Mouse (Mus musculus) MEL (cell line): ENCODE results near the gene Gatad2b. TPM values are rescaled to one million over a fixed set of nuclear protein-coding genes. Genes with fewer than 3 reads are reported as not detected.

Experiments used
- DNase-seq: peaks from one replicate; pipeline ENCODE4 v3.0.0; 2011; ENCODE audit warnings: low read depth, low spot score
- H3K27ac ChIP-seq: 2 replicates; pipeline ENCODE4 v1.5.1; 2012; ENCODE audit warnings: low read depth, mild to moderate bottlenecking, control low read depth, low read length, moderate library complexity; ENCODE audit not compliant: control insufficient read depth
- H3K27me3 ChIP-seq, 2 experiments: fragments of 150-350 bp in 1 of 2; sonication (generic) in 1 of 2; 2 replicates each; pipeline ENCODE4 v1.6.1; 2012; ENCODE audit warnings: low read length in 2 of 2, mild to moderate bottlenecking in 2 of 2, improper control_type of control experiment in 1 of 2, moderate library complexity in 1 of 2; ENCODE audit not compliant: insufficient read depth in 2 of 2, control insufficient read depth in 1 of 2
- H3K36me3 ChIP-seq, 2 experiments: 2 replicates each; pipeline ENCODE4 v1.6.1; 2012 to 2014; ENCODE audit warnings: low read length in 2 of 2, improper control_type of control experiment in 1 of 2, inconsistent platforms in 1 of 2, mild to moderate bottlenecking in 1 of 2; ENCODE audit not compliant: insufficient read depth in 2 of 2, control insufficient read depth in 1 of 2
- H3K4me1 ChIP-seq, 2 experiments: fragments of 150-350 bp in 1 of 2; sonication (generic) in 1 of 2; 2 replicates each; pipeline ENCODE4 v1.6.1; 2012; ENCODE audit warnings: low read length in 2 of 2, improper control_type of control experiment in 1 of 2, mild to moderate bottlenecking in 1 of 2; ENCODE audit not compliant: insufficient read depth in 2 of 2, control insufficient read depth in 1 of 2
- H3K4me3 ChIP-seq, 2 experiments: fragments of 150-350 bp in 1 of 2; sonication (generic) in 1 of 2; 2 replicates each; pipeline ENCODE4 v1.5.1; 2012; ENCODE audit warnings: low read depth in 2 of 2, low read length in 2 of 2, mild to moderate bottlenecking in 2 of 2, moderate library complexity in 2 of 2, control low read depth in 1 of 2, improper control_type of control experiment in 1 of 2; ENCODE audit not compliant: control insufficient read depth in 1 of 2, insufficient read depth in 1 of 2
- H3K79me2 ChIP-seq: 2 replicates; pipeline ENCODE4 v1.6.1; 2012; ENCODE audit warnings: mild to moderate bottlenecking, low read length, moderate library complexity; ENCODE audit not compliant: control insufficient read depth, poor library complexity, insufficient read depth
- H3K9ac ChIP-seq: 2 replicates; pipeline ENCODE4 v1.6.1; 2012; ENCODE audit warnings: low read depth, mild to moderate bottlenecking, control low read depth, low read length, moderate library complexity; ENCODE audit not compliant: control insufficient read depth, poor library complexity, severe bottlenecking
- H3K9me3 ChIP-seq: fragments of 150-350 bp; sonication (generic); replicated peaks from 2 replicates; pipeline ENCODE4 v1.6.1; 2012; ENCODE audit warnings: mild to moderate bottlenecking, low read length, improper control_type of control experiment, moderate library complexity; ENCODE audit not compliant: insufficient read depth
- BHLHE40 ChIP-seq: IDR thresholded peaks from 2 replicates; pipeline ENCODE4 v1.6.1; 2012; ENCODE audit warnings: low read depth, mild to moderate bottlenecking, inconsistent platforms, low read length, improper control_type of control experiment, borderline replicate concordance
- CHD1 ChIP-seq: IDR thresholded peaks from 2 replicates; pipeline ENCODE4 v1.6.1; 2012; ENCODE audit warnings: low read depth, mild to moderate bottlenecking, inconsistent platforms, low read length, improper control_type of control experiment
- CHD2 ChIP-seq: IDR thresholded peaks from 2 replicates; pipeline ENCODE4 v1.6.1; 2011; ENCODE audit warnings: low read length, improper control_type of control experiment
- E2F4 ChIP-seq: IDR thresholded peaks from 2 replicates; pipeline ENCODE4 v1.6.1; 2011; ENCODE audit warnings: low read depth, low read length, improper control_type of control experiment, borderline replicate concordance
- ELF1 ChIP-seq: IDR thresholded peaks from 2 replicates; pipeline ENCODE4 v1.6.1; 2014; ENCODE audit warnings: low read depth, mild to moderate bottlenecking, inconsistent platforms, low read length, improper control_type of control experiment, moderate library complexity
- EP300 ChIP-seq, 2 experiments: IDR thresholded peaks; 2 replicates each; pipeline ENCODE4 v1.6.1; 2011; ENCODE audit warnings: improper control_type of control experiment in 2 of 2, low read length in 2 of 2, low read depth in 1 of 2, mild to moderate bottlenecking in 1 of 2
- ETS1 ChIP-seq: IDR thresholded peaks from 2 replicates; pipeline ENCODE4 v1.6.1; 2012; ENCODE audit warnings: low read depth, mild to moderate bottlenecking, inconsistent platforms, low read length, improper control_type of control experiment, moderate library complexity
- GATA1 ChIP-seq: IDR thresholded peaks from 2 replicates; pipeline ENCODE4 v1.6.1; 2011; ENCODE audit warnings: low read depth, low read length, improper control_type of control experiment
- HCFC1 ChIP-seq: IDR thresholded peaks from 2 replicates; pipeline ENCODE4 v1.6.1; 2012; ENCODE audit warnings: low read depth, mild to moderate bottlenecking, inconsistent platforms, low read length, improper control_type of control experiment, moderate library complexity
- JUND ChIP-seq: IDR thresholded peaks from 2 replicates; pipeline ENCODE4 v1.6.1; 2011; ENCODE audit warnings: low read depth, mild to moderate bottlenecking, improper control_type of control experiment, low read length
- KAT2A ChIP-seq: conservative IDR thresholded peaks from 2 replicates; pipeline ENCODE4 v1.6.1; 2012; ENCODE audit warnings: low read depth, low read length, improper control_type of control experiment, inconsistent platforms
- MAFK ChIP-seq: IDR thresholded peaks from 2 replicates; pipeline ENCODE4 v1.6.1; 2011; ENCODE audit warnings: low read depth, mild to moderate bottlenecking, low read length, improper control_type of control experiment, borderline replicate concordance
- MAX ChIP-seq: IDR thresholded peaks from 2 replicates; pipeline ENCODE4 v1.6.1; 2011; ENCODE audit warnings: low read length, improper control_type of control experiment
- MAZ ChIP-seq: IDR thresholded peaks from 2 replicates; pipeline ENCODE4 v1.6.1; 2012; ENCODE audit warnings: low read depth, mild to moderate bottlenecking, inconsistent platforms, low read length, improper control_type of control experiment
- MXI1 ChIP-seq: IDR thresholded peaks from 2 replicates; pipeline ENCODE4 v1.6.1; 2011; ENCODE audit warnings: mild to moderate bottlenecking, low read depth, low read length, improper control_type of control experiment
- MYC ChIP-seq: IDR thresholded peaks from 2 replicates; pipeline ENCODE4 v1.6.1; 2011; ENCODE audit warnings: low read depth, mild to moderate bottlenecking, low read length, improper control_type of control experiment, moderate library complexity
- NELFE ChIP-seq: IDR thresholded peaks from 2 replicates; pipeline ENCODE4 v1.6.1; 2011; ENCODE audit warnings: low read depth, low read length, improper control_type of control experiment
- NRF1 ChIP-seq: IDR thresholded peaks from 2 replicates; pipeline ENCODE4 v1.6.1; 2014; ENCODE audit warnings: low read depth, mild to moderate bottlenecking, inconsistent platforms, low read length, improper control_type of control experiment, moderate library complexity; ENCODE audit not compliant: poor library complexity, insufficient read depth, severe bottlenecking
- POLR2A ChIP-seq, 2 experiments: IDR thresholded peaks; 2 replicates each; pipeline ENCODE4 v1.6.1; 2011 to 2012; ENCODE audit warnings: low read length in 2 of 2, mild to moderate bottlenecking in 2 of 2, control low read depth in 1 of 2, improper control_type of control experiment in 1 of 2, low read depth in 1 of 2, moderate library complexity in 1 of 2; ENCODE audit not compliant: control insufficient read depth in 1 of 2, insufficient read depth in 1 of 2, poor library complexity in 1 of 2
- POLR2AphosphoS2 ChIP-seq: IDR thresholded peaks from 2 replicates; pipeline ENCODE4 v1.6.1; 2011; ENCODE audit warnings: low read length, improper control_type of control experiment
- POLR2AphosphoS5 ChIP-seq: IDR thresholded peaks from 2 replicates; pipeline ENCODE4 v1.6.1; 2012; ENCODE audit warnings: low read depth, borderline replicate concordance, mild to moderate bottlenecking, inconsistent platforms, low read length, moderate library complexity, mixed read lengths
- RAD21 ChIP-seq: IDR thresholded peaks from 2 replicates; pipeline ENCODE4 v1.6.1; 2011; ENCODE audit warnings: mild to moderate bottlenecking, low read depth, low read length, improper control_type of control experiment
- RCOR1 ChIP-seq: IDR thresholded peaks from 2 replicates; pipeline ENCODE4 v1.6.1; 2012; ENCODE audit warnings: low read depth, mild to moderate bottlenecking, inconsistent platforms, low read length, improper control_type of control experiment
- SMC3 ChIP-seq: IDR thresholded peaks from 2 replicates; pipeline ENCODE4 v1.6.1; 2011; ENCODE audit warnings: low read depth, low read length, improper control_type of control experiment
- TAL1 ChIP-seq: IDR thresholded peaks from 2 replicates; pipeline ENCODE4 v1.6.1; 2012; ENCODE audit warnings: mild to moderate bottlenecking, inconsistent platforms, low read length, moderate library complexity, mixed read lengths
- TBP ChIP-seq: IDR thresholded peaks from 2 replicates; pipeline ENCODE4 v1.8.0; 2011; ENCODE audit warnings: low read depth, low read length, improper control_type of control experiment
- TCF12 ChIP-seq: IDR thresholded peaks from 2 replicates; pipeline ENCODE4 v1.6.1; 2014; ENCODE audit warnings: low read depth, mild to moderate bottlenecking, inconsistent platforms, low read length, improper control_type of control experiment, moderate library complexity
- UBTF ChIP-seq: IDR thresholded peaks from 2 replicates; pipeline ENCODE4 v1.6.1; 2012; ENCODE audit warnings: low read depth, mild to moderate bottlenecking, inconsistent platforms, low read length, improper control_type of control experiment, moderate library complexity, borderline replicate concordance; ENCODE audit not compliant: insufficient read depth
- USF1 ChIP-seq: IDR thresholded peaks from 2 replicates; pipeline ENCODE4 v1.6.1; 2014; ENCODE audit warnings: low read depth, mild to moderate bottlenecking, inconsistent platforms, low read length, improper control_type of control experiment, moderate library complexity
- USF2 ChIP-seq, 2 experiments: IDR thresholded peaks; 2 replicates each; pipeline ENCODE4 v1.6.1; 2011 to 2012; ENCODE audit warnings: improper control_type of control experiment in 2 of 2, low read length in 2 of 2, borderline replicate concordance in 1 of 2, inconsistent platforms in 1 of 2, low read depth in 1 of 2, mild to moderate bottlenecking in 1 of 2; ENCODE audit not compliant: insufficient read depth in 1 of 2
- ZC3H11A ChIP-seq: IDR thresholded peaks from 2 replicates; pipeline ENCODE4 v1.6.1; 2012; ENCODE audit warnings: low read depth, mild to moderate bottlenecking, inconsistent platforms, low read length, improper control_type of control experiment
- ZKSCAN1 ChIP-seq: IDR thresholded peaks from 2 replicates; pipeline ENCODE4 v1.6.1; 2012; ENCODE audit warnings: low read depth, mild to moderate bottlenecking, inconsistent platforms, low read length, improper control_type of control experiment, moderate library complexity
- ZMIZ1 ChIP-seq: IDR thresholded peaks from 2 replicates; pipeline ENCODE4 v1.6.1; 2012; ENCODE audit warnings: low read depth, mild to moderate bottlenecking, inconsistent platforms, low read length, improper control_type of control experiment, moderate library complexity
- ZNF384 ChIP-seq: IDR thresholded peaks from 2 replicates; pipeline ENCODE4 v1.6.1; 2012; ENCODE audit warnings: low read depth, mild to moderate bottlenecking, inconsistent platforms, low read length, improper control_type of control experiment
- polyA plus RNA-seq, 2 experiments: library from polyadenylated mRNA; stranded (reverse) in 1 of 2; unstranded in 1 of 2; fragments of >175 nt in 1 of 2; fragments of >200 nt in 1 of 2; gene quantifications; 2 replicates each; pipeline versions ENCODE4 v1.2.1 to v1.2.4; 2012; ENCODE audit warnings: low replicate concordance in 2 of 2, low read depth in 1 of 2; ENCODE audit not compliant: insufficient read length in 2 of 2, insufficient read depth in 1 of 2, missing spikeins in 1 of 2
- total RNA-seq: library from RNA; depleted of rRNA; stranded (reverse); fragments of 300-350 nt; gene quantifications from 2 replicates; pipeline ENCODE4 v1.2.3, GENCODE M21; 2012

The Gatad2b gene
- total and polyA plus RNA-seq, 3 experiments, result 9.1 to 37.6 TPM; not detected in 1

DNA sequence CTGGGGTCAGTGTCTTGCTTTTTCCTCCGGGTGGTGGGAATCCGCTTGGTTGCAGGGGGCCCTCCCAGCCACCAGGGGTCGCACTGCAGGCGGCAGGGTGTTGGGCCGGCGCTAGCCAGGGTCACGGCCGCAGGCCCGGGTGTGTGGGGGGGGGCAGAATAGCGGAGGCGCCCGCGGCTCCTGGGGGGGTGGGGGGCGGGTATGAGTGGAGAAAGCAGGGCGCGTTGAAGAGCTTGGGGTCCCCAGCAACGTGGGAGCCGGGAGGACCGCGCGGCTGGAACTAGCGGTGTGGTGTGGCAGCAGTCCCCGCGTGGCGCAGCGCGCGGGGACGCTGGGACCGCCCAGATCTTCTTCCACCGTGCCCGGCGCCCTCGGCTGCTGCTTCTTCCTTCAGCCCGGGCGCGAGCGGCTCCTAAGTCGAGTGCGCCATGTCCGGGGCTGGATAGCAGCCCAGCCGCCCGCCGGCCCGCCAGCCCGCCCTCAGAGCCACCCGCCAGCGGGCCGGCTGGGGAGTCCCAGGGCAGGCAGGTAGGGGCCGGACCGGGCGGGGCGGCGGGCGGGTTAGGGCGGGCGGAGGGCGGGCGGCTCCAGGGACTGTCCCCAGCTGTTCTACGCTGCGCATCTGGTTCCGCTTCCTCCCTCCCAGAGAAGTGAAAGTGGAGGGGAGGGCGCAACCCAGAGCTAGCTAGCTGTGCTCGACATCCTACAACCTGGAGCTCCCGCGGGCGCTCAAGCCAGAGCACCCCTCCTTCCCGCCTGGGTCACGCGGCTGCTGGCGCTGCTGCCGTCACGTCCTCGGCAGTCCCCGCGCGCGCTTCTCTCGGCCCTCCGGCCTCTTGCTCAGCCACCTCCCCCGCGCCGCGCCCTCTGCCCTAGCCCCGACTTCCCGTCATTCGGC, 27.7 kb upstream of the Gatad2b start, which contains the start of gene Dennd4b:
TSS of gene Dennd4b (plus strand) at position 152 of the 898 bp plus-strand sequence.
- H3K27me3 ChIP-seq, result no peaks in the 10 kb centered on the region
- peaks cover 4 to 29% of the 10 kb centered on the region in 2 experiments for H3K4me1 ChIP-seq
- DNase-seq, result peak; percentile 95
- H3K9ac ChIP-seq, result peak within 1 kb of the TSS; percentile 88
- peaks cover 22% of the 10 kb centered on the region for H3K79me2 ChIP-seq
- H3K27ac ChIP-seq, result peak within 1 kb of the TSS; percentile 91
- peak within 1 kb of the TSS; percentile 73 to 76 for H3K4me3 ChIP-seq
- H3K36me3 ChIP-seq, result peaks cover 1 to 26% of the 10 kb centered on the region in 2 experiments; a peak in 3 of 4 replicates
- no peaks in the 10 kb centered on the region for H3K9me3 ChIP-seq
- TF ChIP-seq USF2 (IDR thresholded peaks at IDR 0.05; ENCODE audit: borderline replicate concordance in 1 of 2, insufficient read depth in 1 of 2, low read depth in 1 of 2, low read length in 2 of 2), result no peak
- no peak for TF ChIP-seq ZNF384
- no peak for TF ChIP-seq POLR2AphosphoS5
- TF ChIP-seq NRF1, result peak; percentile 59
- no peak for TF ChIP-seq ZKSCAN1
- TF ChIP-seq POLR2A (IDR thresholded peaks at IDR 0.05; ENCODE audit: control insufficient read depth in 1 of 2, insufficient read depth in 1 of 2, low read depth in 1 of 2, low read length in 2 of 2, poor library complexity in 1 of 2), result peak; percentile 84; a peak in 3 of 4 replicates
- TF ChIP-seq CHD1, result no peak; the same call in 1 of the 2 replicates
- TF ChIP-seq HCFC1, result peak; percentile 78
- TF ChIP-seq MYC, result peak; percentile 73; the same call in 1 of the 2 replicates
- TF ChIP-seq SMC3, result peak; percentile 61
- TF ChIP-seq MAX, result peak; percentile 78
- TF ChIP-seq TAL1, result no peak
- peak; percentile 46; the same call in 1 of the 2 replicates for TF ChIP-seq KAT2A
- no peak for TF ChIP-seq MAFK
- TF ChIP-seq ZMIZ1, result peak; percentile 97
- TF ChIP-seq ETS1, result peak; percentile 93
- peak; percentile 71 for TF ChIP-seq MXI1
- TF ChIP-seq USF1, result peak; percentile 67; the same call in 1 of the 2 replicates
- no peak for TF ChIP-seq CHD2
- TF ChIP-seq BHLHE40, result peak; percentile 35; the same call in 1 of the 2 replicates
- peak; percentile 13; the same call in 1 of the 2 replicates for TF ChIP-seq RCOR1
- TF ChIP-seq GATA1, result no peak
- 0 out of 2 replicates have a peak, but pooled peaks have one; percentile 7 for TF ChIP-seq ZC3H11A
- 0 out of 2 replicates have a peak, but pooled peaks have one; percentile 27 for TF ChIP-seq UBTF
- TF ChIP-seq POLR2AphosphoS2, result peak; percentile 24; the same call in 1 of the 2 replicates
- peak; percentile 48 for TF ChIP-seq TCF12
- TF ChIP-seq TBP, result 0 out of 2 replicates have a peak, but pooled peaks have one; percentile 42
- peak; percentile 10 for TF ChIP-seq RAD21
- TF ChIP-seq E2F4, result peak; percentile 74; the same call in 1 of the 2 replicates
- peak; percentile 59 for TF ChIP-seq ELF1
- TF ChIP-seq MAZ, result peak; percentile 93
- no peak for TF ChIP-seq JUND
- TF ChIP-seq EP300 (IDR thresholded peaks at IDR 0.05; ENCODE audit: low read depth in 1 of 2, low read length in 2 of 2), result peak in 1 of 2 experiments; percentile 35; a peak in 1 of 4 replicates
- peak; percentile 91 for TF ChIP-seq NELFE
